Mouse (Mus musculus) R1 (cell line): ENCODE results near the gene Pofut1.

ENCODE experiments used
- DNase-seq: peaks from one replicate; pipeline ENCODE4 v3.0.0-alpha.2; 2018; ENCODE audit warnings: low read depth, low spot score

Pofut1 gene

GRCm38 (mm10) chr2:153241250-153242014 lies at the start of gene Pofut1, which contains the start of gene Plagl2:
TSS of gene Pofut1 (plus strand) at chr2:153241533.
TSS of gene Plagl2 (minus strand) at chr2:153241426.
- peak; percentile 88 for DNase-seq

- no peak for DNase-seq
Measured at GRCm38 (mm10) chr2:153194255-153194654, 47.1 kb upstream of the Pofut1 start.

GRCm38 (mm10) chr2:153198485-153198884 lies 42.8 kb upstream of the Pofut1 start:
- DNase-seq, result no peak

- no peak for DNase-seq
Measured at GRCm38 (mm10) chr2:153199114-153199513, 42.2 kb upstream of the Pofut1 start.

- no peak for DNase-seq
Measured at GRCm38 (mm10) chr2:153202766-153203165, 38.6 kb upstream of the Pofut1 start.

GRCm38 (mm10) chr2:153208149-153208548 lies 33.2 kb upstream of the Pofut1 start:
- no peak for DNase-seq

GRCm38 (mm10) chr2:153209286-153209685 lies 32.0 kb upstream of the Pofut1 start:
- no peak for DNase-seq

GRCm38 (mm10) chr2:153211451-153211850 lies 29.9 kb upstream of the Pofut1 start:
- no peak for DNase-seq

GRCm38 (mm10) chr2:153213351-153213750 lies 28.0 kb upstream of the Pofut1 start:
- no peak for DNase-seq

GRCm38 (mm10) chr2:153214771-153215259 lies 26.5 kb upstream of the Pofut1 start:
- DNase-seq, result no peak

GRCm38 (mm10) chr2:153215421-153215820 lies 25.9 kb upstream of the Pofut1 start:
- DNase-seq, result no peak

GRCm38 (mm10) chr2:153217826-153218340 lies 23.4 kb upstream of the Pofut1 start:
- no peak for DNase-seq

GRCm38 (mm10) chr2:153218516-153218915 lies 22.8 kb upstream of the Pofut1 start:
- no peak for DNase-seq

- no peak for DNase-seq
Measured at GRCm38 (mm10) chr2:153221620-153222019, 19.7 kb upstream of the Pofut1 start.

- no peak for DNase-seq
Measured at GRCm38 (mm10) chr2:153222130-153222529, 19.2 kb upstream of the Pofut1 start.

GRCm38 (mm10) chr2:153222566-153222965 lies 18.8 kb upstream of the Pofut1 start:
- no peak for DNase-seq

- peak; percentile 81 for DNase-seq
Measured at GRCm38 (mm10) chr2:153224946-153225594, 16.3 kb upstream of the Pofut1 start, which contains the start of gene Tspyl3. TSS of gene Tspyl3 (minus strand) at chr2:153225441.

- no peak for DNase-seq
Measured at GRCm38 (mm10) chr2:153225595-153225953, 15.8 kb upstream of the Pofut1 start.

GRCm38 (mm10) chr2:153227959-153228358 lies 13.4 kb upstream of the Pofut1 start:
- DNase-seq, result no peak

GRCm38 (mm10) chr2:153228523-153228922 lies 12.8 kb upstream of the Pofut1 start:
- DNase-seq, result no peak

GRCm38 (mm10) chr2:153237193-153237592 lies 4.1 kb upstream of the Pofut1 start:
- no peak for DNase-seq

- DNase-seq, result no peak
Measured at GRCm38 (mm10) chr2:153237891-153238290, 3.4 kb upstream of the Pofut1 start.

GRCm38 (mm10) chr2:153238406-153238805 lies 2.9 kb upstream of the Pofut1 start:
- no peak for DNase-seq
